Mouse (Mus musculus) kidney, embryonic 14.5 days (tissue): ENCODE measurements at regions not wholly inside any gene's neighbourhood (a gene's known extent, or its start where the extent isn't known, plus 50 kb on each side); places are given as distances from the start of the nearest gene placed in this dataset.
A peak's percentile ranks its signal among the peaks of the same experiment; 100 is the strongest.

Experiments used
- ATAC-seq: fragments of 200-750 bp; cut with Nextera tagmentation; 2 replicates; pipeline ENCODE4 v1.8.0; 2017; ENCODE audit warnings: moderate number of reproducible peaks, mild to moderate bottlenecking, moderate TSS enrichment, moderate library complexity; ENCODE audit not compliant: low FRiP score, low TSS enrichment
- H3K27ac ChIP-seq: fragments of 300-500 bp; sonication (generic); 2 replicates; pipeline ENCODE4 v1.5.1; 2014; ENCODE audit warnings: low read depth, mild to moderate bottlenecking, low read length, moderate library complexity, mixed read lengths
- H3K27me3 ChIP-seq: fragments of 300-500 bp; sonication (generic); 2 replicates; pipeline ENCODE4 v1.6.1; 2014; ENCODE audit warnings: mild to moderate bottlenecking, low read length; ENCODE audit not compliant: control insufficient read depth, insufficient read depth
- H3K36me3 ChIP-seq: fragments of 300-500 bp; sonication (generic); 2 replicates; pipeline ENCODE4 v1.6.1; 2014; ENCODE audit warnings: low read length, mixed read lengths; ENCODE audit not compliant: control insufficient read depth, insufficient read depth
- H3K4me1 ChIP-seq: fragments of 300-500 bp; sonication (generic); 2 replicates; pipeline ENCODE4 v1.6.1; 2014; ENCODE audit warnings: low read length, mixed read lengths; ENCODE audit not compliant: control insufficient read depth, insufficient read depth
- H3K4me2 ChIP-seq: fragments of 300-500 bp; sonication (generic); replicated peaks from 2 replicates; pipeline ENCODE4 v1.6.1; 2014; ENCODE audit warnings: low read depth, mild to moderate bottlenecking, low read length
- H3K4me3 ChIP-seq: fragments of 300-500 bp; sonication (generic); 2 replicates; pipeline ENCODE4 v1.5.1; 2014; ENCODE audit warnings: mild to moderate bottlenecking, low read length
- H3K9ac ChIP-seq: fragments of 300-500 bp; sonication (generic); 2 replicates; pipeline ENCODE4 v1.6.1; 2014; ENCODE audit warnings: low read depth, mild to moderate bottlenecking, low read length, moderate library complexity
- H3K9me3 ChIP-seq: fragments of 300-500 bp; sonication (generic); 2 replicates; pipeline ENCODE4 v1.6.1; 2016; ENCODE audit warnings: low read length; ENCODE audit not compliant: control insufficient read depth
- WGBS: fragments of 180-500 bp; shearing (Covaris S2); extraction: QIAGEN DNeasy Blood & Tissue Kit; methylation state at CpG from one replicate; pipeline ENCODE4 v1.1.7; 2014; 5-methylcytosine and 5-hydroxymethylcytosine counted together

- peak; percentile 94 for ATAC-seq
- H3K4me1 ChIP-seq = no peaks in the 10 kb centered on the region
- H3K4me3 ChIP-seq = peak overlapping the region; percentile 40
- peak overlapping the region; percentile 54 for H3K9ac ChIP-seq
- under 1% methylated on average over 33 of the region's 33 CpGs for WGBS
- no peaks in the 10 kb centered on the region for H3K27me3 ChIP-seq
- H3K36me3 ChIP-seq = no peaks in the 10 kb centered on the region
- H3K9me3 ChIP-seq = no peaks in the 10 kb centered on the region
- H3K4me2 ChIP-seq = peak overlapping the region; percentile 82
- H3K27ac ChIP-seq = no peak overlapping the region
Measured at GRCm38 (mm10) chr7:125393654-125394346, 50.7 kb upstream of the Kdm8 start.
